In the genomic region with DNA sequence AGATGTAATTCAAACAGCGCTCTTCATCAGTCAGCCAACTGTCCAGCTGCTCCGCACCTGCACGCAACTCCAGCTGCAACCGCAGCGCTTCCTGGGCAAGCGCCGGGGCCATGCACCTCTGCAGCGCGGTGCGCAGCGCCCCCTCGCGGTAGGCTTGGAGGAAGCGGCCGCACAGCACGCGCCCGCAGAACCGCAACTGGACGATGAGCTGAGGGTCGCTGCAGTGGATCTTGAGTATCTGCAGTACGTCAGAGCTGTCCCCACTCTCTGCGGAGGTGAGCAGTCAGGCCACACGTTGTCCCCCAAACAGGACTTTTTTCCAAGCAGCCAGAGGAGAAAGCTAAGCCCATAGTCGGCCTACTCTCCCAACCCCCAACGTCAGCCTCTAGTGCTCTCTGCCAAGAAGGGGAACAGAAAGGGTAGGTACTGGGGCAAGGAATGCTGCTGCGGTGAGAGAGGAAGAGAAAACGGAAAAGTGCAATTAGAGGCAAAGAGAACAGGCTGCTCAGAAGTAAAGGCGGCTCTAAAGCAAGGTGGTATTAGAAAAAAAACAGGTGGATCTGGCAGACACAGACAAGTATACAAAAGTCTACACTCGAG, we compare ENCODE assay signal across 8 mouse cellular contexts. TPM values are rescaled to one million over a fixed set of nuclear protein-coding genes. Genes with fewer than 3 reads are reported as not detected.
DNase-seq lines count a peak whose midpoint lies in the region; ATAC-seq and TF ChIP-seq lines count a peak whose summit lies in the region.

No protein-coding gene starts in this region.

- H3K4me2 ChIP-seq in CH12.LX (ENCODE audit: insufficient read depth, low read depth, poor library complexity, severe bottlenecking): peak overlapping the region; percentile 48
- peak overlapping the region; percentile 76 for H3K4me2 ChIP-seq in heart, postnatal 0 days (ENCODE audit: low read depth, low read length)
- peak overlapping the region; percentile 67 for H3K4me2 ChIP-seq in lung, postnatal 0 days (replicated peaks; ENCODE audit: low read depth, low read length)

- no peak for TF ChIP-seq POLR2A in CH12.LX (IDR thresholded peaks at IDR 0.05; ENCODE audit: low read depth, low read length)

- peak; percentile 41 to 83; a peak in 3 of 4 replicates for TF ChIP-seq CTCF in CH12.LX (conservative IDR thresholded peaks at IDR 0.05 in 1 of 2, IDR thresholded peaks at IDR 0.05 in 1 of 2; ENCODE audit: low read depth in 2 of 2, low read length in 2 of 2)
- TF ChIP-seq CTCF in heart, postnatal 0 days (IDR thresholded peaks at IDR 0.05; ENCODE audit: low read depth): peak; percentile 93
- TF ChIP-seq CTCF in lung, postnatal 0 days (IDR thresholded peaks at IDR 0.05): peak; percentile 100

- peak; percentile 59 for TF ChIP-seq RAD21 in CH12.LX (IDR thresholded peaks at IDR 0.05; ENCODE audit: low read depth, low read length)

- no peaks in the 10 kb centered on the region for H3K27me3 ChIP-seq in CH12.LX (replicated peaks)
- peaks cover 64% of the 10 kb centered on the region for H3K27me3 ChIP-seq in erythroblast, embryonic 14.5 days (ENCODE audit: control insufficient read depth)
- H3K27me3 ChIP-seq in heart, postnatal 0 days (ENCODE audit: control insufficient read depth, insufficient read depth, low read length): peaks cover 13% of the 10 kb centered on the region; the same call in 1 of the 2 replicates
- 0 out of 2 replicates have a peak, but pooled peaks cover 6% of the 10 kb centered on the region for H3K27me3 ChIP-seq in lung, postnatal 0 days (replicated peaks; ENCODE audit: insufficient read depth, low read length)

- peaks cover 4% of the 10 kb centered on the region for H3K9me3 ChIP-seq in CH12.LX (replicated peaks; ENCODE audit: low read length)
- H3K9me3 ChIP-seq in erythroblast, embryonic 14.5 days (ENCODE audit: control insufficient read depth, low read length): peaks cover 4% of the 10 kb centered on the region
- H3K9me3 ChIP-seq in heart, postnatal 0 days (replicated peaks; ENCODE audit: control insufficient read depth, low read length): no peaks in the 10 kb centered on the region
- no peaks in the 10 kb centered on the region for H3K9me3 ChIP-seq in lung, postnatal 0 days (ENCODE audit: low read length)

- no peak overlapping the region for H3K9ac ChIP-seq in CH12.LX (ENCODE audit: insufficient read depth, low read depth)
- H3K9ac ChIP-seq in heart, postnatal 0 days (replicated peaks; ENCODE audit: low read depth, low read length): no peak overlapping the region
- 0 out of 2 replicates have a peak overlapping the region, but pooled peaks have one; percentile 3 for H3K9ac ChIP-seq in lung, postnatal 0 days (replicated peaks; ENCODE audit: low read depth)

- in situ Hi-C loops in CH12.LX (cut with MboI; ENCODE audit: low pct_ligation_motif_present, low pct_unique_long_range_greater_than_20kb, low sequenced_read_pairs): loop anchor here (5.0 kb wide), 1 partner anchor 32 kb away; no protein-coding TSS in a partner anchor

- dilution Hi-C loops in CH12.LX (cut with MboI; ENCODE audit: extremely low pct_ligation_motif_present, extremely low pct_unique_long_range_greater_than_20kb, low sequenced_read_pairs): no loop called here

- peak; percentile 27 for TF ChIP-seq EP300 in CH12.LX (IDR thresholded peaks at IDR 0.05; ENCODE audit: low read length)
- no peak for TF ChIP-seq EP300 in heart, postnatal 0 days (IDR thresholded peaks at IDR 0.05; ENCODE audit: low read depth)
- no peak for TF ChIP-seq EP300 in lung, postnatal 0 days (IDR thresholded peaks at IDR 0.05)

- H3K4me3 ChIP-seq in CH12.LX (replicated peaks in 1 of 3; ENCODE audit: low read depth in 2 of 3, low read length in 2 of 3, poor library complexity in 1 of 3): peak overlapping the region in 1 of 3 experiments; percentile 18
- H3K4me3 ChIP-seq in brown adipose tissue, adult 24 weeks (ENCODE audit: insufficient read depth, low read depth, low read length): peak overlapping the region; percentile 34
- H3K4me3 ChIP-seq in erythroblast, embryonic 14.5 days (replicated peaks): peak overlapping the region; percentile 40
- peak overlapping the region; percentile 31 for H3K4me3 ChIP-seq in heart, postnatal 0 days (ENCODE audit: low read depth, low read length)
- H3K4me3 ChIP-seq in lung, postnatal 0 days (ENCODE audit: low read depth, low read length): peak overlapping the region; percentile 30

- peak overlapping the region; percentile 17; the same call in 1 of the 2 replicates for H3K27ac ChIP-seq in CH12.LX (ENCODE audit: insufficient read depth, low read depth)
- H3K27ac ChIP-seq in brown adipose tissue, adult 24 weeks (replicated peaks; ENCODE audit: low read depth, low read length): no peak overlapping the region
- no peak overlapping the region for H3K27ac ChIP-seq in heart, postnatal 0 days (ENCODE audit: low read depth)
- no peak overlapping the region for H3K27ac ChIP-seq in lung, postnatal 0 days (ENCODE audit: low read length)

- peak; percentile 51 for ATAC-seq in heart, postnatal 0 days (ENCODE audit: insufficient read depth, low read depth)
- peak; percentile 43 for ATAC-seq in lung, postnatal 0 days

- 3% methylated on average over 30 of the region's 30 CpGs for WGBS in heart, postnatal 0 days
- WGBS in lung, postnatal 0 days: 6% methylated on average over 30 of the region's 30 CpGs

- peak; percentile 66 for DNase-seq in CH12.LX (ENCODE audit: extremely low read depth)
- DNase-seq in heart, postnatal 0 days (ENCODE audit: low spot score): peak; percentile 64
- peak; percentile 73 to 75 for DNase-seq in kidney, postnatal 25 days
- peak; percentile 73 for DNase-seq in lung, postnatal 0 days (ENCODE audit: low spot score)
- peak; percentile 73 for DNase-seq in ovary, postnatal 14 days (ENCODE audit: low spot score)
- peak; percentile 88 for DNase-seq in thymus, postnatal 0 days (ENCODE audit: low spot score)

- no peaks in the 10 kb centered on the region for H3K79me2 ChIP-seq in CH12.LX (replicated peaks; ENCODE audit: control insufficient read depth, extremely low read depth, insufficient read depth, poor library complexity, severe bottlenecking)

- H3K4me1 ChIP-seq in CH12.LX (ENCODE audit: control insufficient read depth in 1 of 2, insufficient read depth in 2 of 2): peaks cover 11 to 40% of the 10 kb centered on the region in 2 experiments
- no peaks in the 10 kb centered on the region; the same call in 1 of the 2 replicates for H3K4me1 ChIP-seq in brown adipose tissue, adult 24 weeks (ENCODE audit: control insufficient read depth, insufficient read depth, insufficient read length, low read length)
- H3K4me1 ChIP-seq in erythroblast, embryonic 14.5 days (ENCODE audit: control insufficient read depth): peaks cover 66% of the 10 kb centered on the region
- peaks cover 25% of the 10 kb centered on the region for H3K4me1 ChIP-seq in heart, postnatal 0 days (ENCODE audit: control insufficient read depth, insufficient read depth)
- peaks cover 23% of the 10 kb centered on the region for H3K4me1 ChIP-seq in lung, postnatal 0 days (ENCODE audit: insufficient read depth, low read depth, low read length)

- H3K36me3 ChIP-seq in CH12.LX (replicated peaks in 1 of 2; ENCODE audit: control insufficient read depth in 1 of 2, insufficient read depth in 1 of 2, low read length in 1 of 2): peaks cover 15 to 46% of the 10 kb centered on the region in 2 experiments
- peaks cover 12% of the 10 kb centered on the region for H3K36me3 ChIP-seq in erythroblast, embryonic 14.5 days (ENCODE audit: control insufficient read depth)
- H3K36me3 ChIP-seq in heart, postnatal 0 days (replicated peaks; ENCODE audit: control insufficient read depth, insufficient read depth, low read length): no peaks in the 10 kb centered on the region; the same call in 1 of the 2 replicates
- H3K36me3 ChIP-seq in lung, postnatal 0 days (ENCODE audit: insufficient read depth, low read length): no peaks in the 10 kb centered on the region

RNA-seq across cellular contexts. Expression of a gene that starts 4.6 kb away (rescaled TPM):
- total RNA-seq in CH12.LX (2012; rRNA removed) (30.8 and 31.0 TPM in 2 replicates), CH12.LX (2014; rRNA removed) (20.4 and 20.7 TPM in 2 replicates)
- 18.6 and 24.3 TPM in 2 replicates for polyA plus RNA-seq in CH12.LX (2012; ENCODE audit: insufficient read length, low read depth)
- polyA plus RNA-seq in brown adipose tissue, adult 24 weeks (2012; ENCODE audit: insufficient read depth, insufficient read length, missing spikeins): 5.1 TPM in 2 replicates
- polyA plus RNA-seq in erythroblast, embryonic 14.5 days (2012): 1.7 and 2.0 TPM in 2 replicates
- 9.0 and 10.4 TPM in 2 replicates for total RNA-seq in heart, postnatal 0 days (2014; rRNA removed; ENCODE audit: low replicate concordance)
- 16.7 and 17.6 TPM in 2 replicates for polyA plus RNA-seq in heart, postnatal 0 days (2015; fragmentation: Nextera tagmentation; extraction: Ambion mirVana)
- 35.5 and 35.8 TPM in 2 replicates for polyA plus RNA-seq in lung, postnatal 0 days (2015; fragmentation: Nextera tagmentation; extraction: Ambion mirVana)
- polyA plus RNA-seq in thymus, postnatal 0 days (2015; fragmentation: Nextera tagmentation; extraction: Ambion mirVana): 51.0 and 57.0 TPM in 2 replicates

RNA-seq across cellular contexts. Expression of a gene that starts 4.6 kb away (rescaled TPM):
- 8.6 and 10.5 TPM in 2 replicates for total RNA-seq in CH12.LX (2012; rRNA removed)
- 4.6 and 5.2 TPM in 2 replicates for total RNA-seq in CH12.LX (2014; rRNA removed)
- 5.4 and 5.9 TPM in 2 replicates for polyA plus RNA-seq in CH12.LX (2012; ENCODE audit: insufficient read length, low read depth)
- polyA plus RNA-seq in brown adipose tissue, adult 24 weeks (2012; ENCODE audit: insufficient read depth, insufficient read length, missing spikeins): 2.0 TPM in 2 replicates
- 0.10 and 0.27 TPM in 2 replicates for polyA plus RNA-seq in erythroblast, embryonic 14.5 days (2012)
- 1.5 and 6.4 TPM in 2 replicates for total RNA-seq in heart, postnatal 0 days (2014; rRNA removed; ENCODE audit: low replicate concordance)
- polyA plus RNA-seq in heart, postnatal 0 days (2015; fragmentation: Nextera tagmentation; extraction: Ambion mirVana): 3.6 and 4.3 TPM in 2 replicates
- polyA plus RNA-seq in lung, postnatal 0 days (2015; fragmentation: Nextera tagmentation; extraction: Ambion mirVana): 6.0 and 6.6 TPM in 2 replicates
- 7.6 and 8.2 TPM in 2 replicates for polyA plus RNA-seq in thymus, postnatal 0 days (2015; fragmentation: Nextera tagmentation; extraction: Ambion mirVana)

RNA-seq across cellular contexts. Expression of a gene that starts 4.9 kb away (rescaled TPM):
- total RNA-seq in CH12.LX (2012; rRNA removed) (4.0 and 4.1 TPM in 2 replicates), CH12.LX (2014; rRNA removed) (0.66 and 0.78 TPM in 2 replicates)
- 0.57 and 0.91 TPM in 2 replicates for polyA plus RNA-seq in CH12.LX (2012; ENCODE audit: insufficient read length, low read depth)
- 1.9 and 2.8 TPM in 2 replicates for polyA plus RNA-seq in brown adipose tissue, adult 24 weeks (2012; ENCODE audit: insufficient read depth, insufficient read length, missing spikeins)
- polyA plus RNA-seq in erythroblast, embryonic 14.5 days (2012): 0.74 and 1.0 TPM in 2 replicates
- 6.0 and 9.7 TPM in 2 replicates for total RNA-seq in heart, postnatal 0 days (2014; rRNA removed; ENCODE audit: low replicate concordance)
- polyA plus RNA-seq in heart, postnatal 0 days (2015; fragmentation: Nextera tagmentation; extraction: Ambion mirVana): 7.3 and 7.7 TPM in 2 replicates
- polyA plus RNA-seq in lung, postnatal 0 days (2015; fragmentation: Nextera tagmentation; extraction: Ambion mirVana): 24.6 and 24.8 TPM in 2 replicates
- polyA plus RNA-seq in thymus, postnatal 0 days (2015; fragmentation: Nextera tagmentation; extraction: Ambion mirVana): 4.9 and 5.6 TPM in 2 replicates

RNA-seq across cellular contexts. Expression of a gene that starts 9.8 kb away (rescaled TPM):
- total RNA-seq in CH12.LX (2012; rRNA removed) (0.08 TPM in 1 of 2 replicates, not detected in the other), CH12.LX (2014; rRNA removed) (not detected in 2 replicates)
- not detected in 2 replicates for polyA plus RNA-seq in CH12.LX (2012; ENCODE audit: insufficient read length, low read depth)
- polyA plus RNA-seq in brown adipose tissue, adult 24 weeks (2012; ENCODE audit: insufficient read depth, insufficient read length, missing spikeins): 5.0 and 6.9 TPM in 2 replicates
- polyA plus RNA-seq in erythroblast, embryonic 14.5 days (2012): not detected in 2 replicates
- 2.1 TPM in 1 of 2 replicates, not detected in the other for total RNA-seq in heart, postnatal 0 days (2014; rRNA removed; ENCODE audit: low replicate concordance)
- polyA plus RNA-seq in heart, postnatal 0 days (2015; fragmentation: Nextera tagmentation; extraction: Ambion mirVana): 0.34 and 0.43 TPM in 2 replicates
- 1.7 and 2.0 TPM in 2 replicates for polyA plus RNA-seq in lung, postnatal 0 days (2015; fragmentation: Nextera tagmentation; extraction: Ambion mirVana)
- polyA plus RNA-seq in thymus, postnatal 0 days (2015; fragmentation: Nextera tagmentation; extraction: Ambion mirVana): not detected in 2 replicates

RNA-seq across cellular contexts. Expression of a gene that starts 16.1 kb away (rescaled TPM):
- 0.34 and 0.42 TPM in 2 replicates for total RNA-seq in CH12.LX (2012; rRNA removed)
- total RNA-seq in CH12.LX (2014; rRNA removed): not detected in 2 replicates
- polyA plus RNA-seq in CH12.LX (2012; ENCODE audit: insufficient read length, low read depth): 0.31 TPM in 1 of 2 replicates, not detected in the other
- polyA plus RNA-seq in brown adipose tissue, adult 24 weeks (2012; ENCODE audit: insufficient read depth, insufficient read length, missing spikeins): 57.4 and 71.2 TPM in 2 replicates
- polyA plus RNA-seq in erythroblast, embryonic 14.5 days (2012): not detected in 2 replicates
- total RNA-seq in heart, postnatal 0 days (2014; rRNA removed; ENCODE audit: low replicate concordance): 6.8 and 13.2 TPM in 2 replicates
- polyA plus RNA-seq in heart, postnatal 0 days (2015; fragmentation: Nextera tagmentation; extraction: Ambion mirVana): 9.8 and 10.0 TPM in 2 replicates
- polyA plus RNA-seq in lung, postnatal 0 days (2015; fragmentation: Nextera tagmentation; extraction: Ambion mirVana): 1.3 and 1.5 TPM in 2 replicates
- polyA plus RNA-seq in thymus, postnatal 0 days (2015; fragmentation: Nextera tagmentation; extraction: Ambion mirVana): 0.42 and 0.47 TPM in 2 replicates
